Mouse (Mus musculus) right cerebral cortex, postnatal 4 days (tissue): ENCODE data around the gene Gimap9.
"Not testable (repeated sequence)": the region's sequence is repeated elsewhere in the genome, so short reads cannot be mapped to it uniquely, and the experiment has no call there.

Experiments used
- DNase-seq: peaks from one replicate; pipeline ENCODE4 v3.0.0-alpha.2; 2022

Gimap9 gene

GRCm38 (mm10) chr6:48665471-48665870, 10.5 kb upstream of the Gimap9 start:
- no peak for DNase-seq

GRCm38 (mm10) chr6:48666159-48666586, 9.8 kb upstream of the Gimap9 start:
- no peak for DNase-seq

- no peak for DNase-seq
These were observed 7.9 kb upstream of the Gimap9 start for GRCm38 (mm10) chr6:48668022-48668421.

GRCm38 (mm10) chr6:48669446-48669969, 6.4 kb upstream of the Gimap9 start:
- no peak for DNase-seq

- DNase-seq: no peak
These were observed 1.5 kb upstream of the Gimap9 start for GRCm38 (mm10) chr6:48674291-48675058.

- no peak for DNase-seq
These were observed 464 bp upstream of the Gimap9 start for GRCm38 (mm10) chr6:48675400-48675930.

- no peak for DNase-seq
These were observed 1.0 kb downstream of the Gimap9 start for GRCm38 (mm10) chr6:48676860-48677415.

- DNase-seq: no peak
These were observed 1.8 kb downstream of the Gimap9 start for GRCm38 (mm10) chr6:48677492-48678345.

GRCm38 (mm10) chr6:48678391-48678790, 2.5 kb downstream of the Gimap9 start:
- no peak for DNase-seq

- no peak for DNase-seq
These were observed 3.8 kb downstream of the Gimap9 start for GRCm38 (mm10) chr6:48679701-48680100.

GRCm38 (mm10) chr6:48680421-48680820, 4.5 kb downstream of the Gimap9 start:
- no peak for DNase-seq

- DNase-seq: no peak
These were observed 5.7 kb downstream of the Gimap9 start for GRCm38 (mm10) chr6:48681472-48682090.

- no peak for DNase-seq
These were observed 6.3 kb downstream of the Gimap9 start for GRCm38 (mm10) chr6:48682271-48682670.

GRCm38 (mm10) chr6:48683263-48683821, 7.4 kb downstream of the Gimap9 start:
- not testable (repeated sequence) for DNase-seq

GRCm38 (mm10) chr6:48684319-48684718, 8.4 kb downstream of the Gimap9 start, which contains the start of gene Gimap4:
Gene Gimap4 (plus strand): TSS chr6:48684549.
- DNase-seq: no peak

- no peak for DNase-seq
These were observed 8.9 kb downstream of the Gimap9 start for GRCm38 (mm10) chr6:48684806-48685205.

GRCm38 (mm10) chr6:48685251-48685650, 9.3 kb downstream of the Gimap9 start:
- no peak for DNase-seq

GRCm38 (mm10) chr6:48685694-48686665, 10.1 kb downstream of the Gimap9 start:
- DNase-seq: no peak

GRCm38 (mm10) chr6:48687077-48687476, 11.1 kb downstream of the Gimap9 start:
- no peak for DNase-seq

- DNase-seq: no peak
These were observed 13.4 kb downstream of the Gimap9 start for GRCm38 (mm10) chr6:48689320-48689719.

- no peak for DNase-seq
These were observed 17.0 kb downstream of the Gimap9 start for GRCm38 (mm10) chr6:48692962-48693361.
